Mouse (Mus musculus) adrenal gland, adult (tissue): ENCODE results near the gene Tex19.2.
"Not testable (repeated sequence)": the region's sequence is repeated elsewhere in the genome, so short reads cannot be mapped to it uniquely, and the experiment has no call there.

Experiments
- DNase-seq, 2 experiments: peaks; one replicate each; pipeline ENCODE4 v3.0.0; 2022 to 2023; ENCODE audit warnings: low spot score in 1 of 2; ENCODE audit not compliant: inconsistent age in 2 of 2

Tex19.2 gene

GRCm38 (mm10) chr11:121111601-121112000 is 6.9 kb downstream of the Tex19.2 start:
- peak in 1 of 2 experiments; percentile 58 for DNase-seq

- DNase-seq: peak; percentile 69 to 88
These were observed 7.4 kb downstream of the Tex19.2 start for GRCm38 (mm10) chr11:121111051-121111450.

GRCm38 (mm10) chr11:121109986-121110385 is 8.5 kb downstream of the Tex19.2 start:
- peak; percentile 61 to 80 for DNase-seq

GRCm38 (mm10) chr11:121108061-121108460 is 10.4 kb downstream of the Tex19.2 start:
- peak in 1 of 2 experiments; percentile 48 for DNase-seq

GRCm38 (mm10) chr11:121107242-121107641 is 11.2 kb downstream of the Tex19.2 start:
- DNase-seq: not testable (repeated sequence)

- peak in 1 of 2 experiments; percentile 40 for DNase-seq
These were observed 17.2 kb downstream of the Tex19.2 start for GRCm38 (mm10) chr11:121101124-121101805.

- DNase-seq: peak in 1 of 2 experiments; percentile 59
These were observed 17.8 kb downstream of the Tex19.2 start for GRCm38 (mm10) chr11:121100692-121101091.

- DNase-seq: no peak
These were observed 18.7 kb downstream of the Tex19.2 start for GRCm38 (mm10) chr11:121099762-121100161.

- no peak for DNase-seq
These were observed 25.6 kb downstream of the Tex19.2 start for GRCm38 (mm10) chr11:121092606-121093585.

GRCm38 (mm10) chr11:121090943-121091342 is 27.5 kb downstream of the Tex19.2 start:
- DNase-seq: no peak

GRCm38 (mm10) chr11:121089756-121090546 is 28.5 kb downstream of the Tex19.2 start:
- no peak for DNase-seq

- DNase-seq: peak in 1 of 2 experiments; percentile 55
These were observed 29.5 kb downstream of the Tex19.2 start for GRCm38 (mm10) chr11:121088997-121089396.

- DNase-seq: no peak
These were observed 32.2 kb downstream of the Tex19.2 start for GRCm38 (mm10) chr11:121086296-121086695.

- peak in 1 of 2 experiments; percentile 43 for DNase-seq
These were observed 33.3 kb downstream of the Tex19.2 start for GRCm38 (mm10) chr11:121085181-121085580.

GRCm38 (mm10) chr11:121082857-121083500 is 35.5 kb downstream of the Tex19.2 start:
- DNase-seq: peak in 1 of 2 experiments; percentile 70

GRCm38 (mm10) chr11:121082250-121082649 is 36.2 kb downstream of the Tex19.2 start:
- no peak for DNase-seq

- DNase-seq: no peak
These were observed 37.4 kb downstream of the Tex19.2 start, which contains the start of gene Sectm1a for GRCm38 (mm10) chr11:121081120-121081519. Sectm1a (minus strand) TSS chr11:121081220.

GRCm38 (mm10) chr11:121080330-121080729 is 38.1 kb downstream of the Tex19.2 start:
- no peak for DNase-seq

- no peak for DNase-seq
These were observed 42.8 kb downstream of the Tex19.2 start for GRCm38 (mm10) chr11:121075655-121076054.

GRCm38 (mm10) chr11:121069662-121070061 is 48.8 kb downstream of the Tex19.2 start:
- not testable (repeated sequence) for DNase-seq
